Mouse (Mus musculus) thymus, postnatal 25 days (tissue): ENCODE measurements around the gene Sec24d.

Source experiments
- DNase-seq: peaks from one replicate; pipeline ENCODE4 v3.0.0; 2022

The Sec24d gene

GRCm38 (mm10) chr3:123298283-123298682, 31.0 kb downstream of the Sec24d start:
- no peak for DNase-seq

- no peak for DNase-seq
Observed at GRCm38 (mm10) chr3:123301521-123301920, 34.3 kb downstream of the Sec24d start.

GRCm38 (mm10) chr3:123305611-123306010, 38.4 kb downstream of the Sec24d start:
- no peak for DNase-seq

- DNase-seq: no peak
Observed at GRCm38 (mm10) chr3:123307446-123307845, 40.2 kb downstream of the Sec24d start.

- no peak for DNase-seq
Observed at GRCm38 (mm10) chr3:123309141-123309540, 41.9 kb downstream of the Sec24d start.

- no peak for DNase-seq
Observed at GRCm38 (mm10) chr3:123312477-123313062, 45.3 kb downstream of the Sec24d start.

GRCm38 (mm10) chr3:123313477-123313876, 46.2 kb downstream of the Sec24d start:
- no peak for DNase-seq

GRCm38 (mm10) chr3:123313920-123314614, 46.8 kb downstream of the Sec24d start:
- DNase-seq: no peak

- peak; percentile 28 for DNase-seq
Observed at GRCm38 (mm10) chr3:123316066-123316465, 48.8 kb downstream of the Sec24d start.

GRCm38 (mm10) chr3:123317081-123317480, 49.8 kb downstream of the Sec24d start:
- no peak for DNase-seq

- DNase-seq: no peak
Observed at GRCm38 (mm10) chr3:123320341-123320740, 53.1 kb downstream of the Sec24d start.

- DNase-seq: no peak
Observed at GRCm38 (mm10) chr3:123321612-123322011, 54.4 kb downstream of the Sec24d start.

GRCm38 (mm10) chr3:123322147-123322546, 54.9 kb downstream of the Sec24d start:
- no peak for DNase-seq

- DNase-seq: no peak
Observed at GRCm38 (mm10) chr3:123324326-123324725, 57.1 kb downstream of the Sec24d start.

- DNase-seq: no peak
Observed at GRCm38 (mm10) chr3:123329251-123329650, 62.0 kb downstream of the Sec24d start.

GRCm38 (mm10) chr3:123330221-123330620, 63.0 kb downstream of the Sec24d start:
- DNase-seq: no peak

- DNase-seq: no peak
Observed at GRCm38 (mm10) chr3:123332330-123333054, 65.2 kb downstream of the Sec24d start.

GRCm38 (mm10) chr3:123333055-123333424, 65.8 kb downstream of the Sec24d start:
- no peak for DNase-seq

- no peak for DNase-seq
Observed at GRCm38 (mm10) chr3:123334947-123335346, 67.7 kb downstream of the Sec24d start.

GRCm38 (mm10) chr3:123335480-123335879, 68.2 kb downstream of the Sec24d start:
- no peak for DNase-seq

GRCm38 (mm10) chr3:123336455-123336854, 69.2 kb downstream of the Sec24d start:
- DNase-seq: no peak

GRCm38 (mm10) chr3:123336951-123337350, 69.7 kb downstream of the Sec24d start:
- DNase-seq: no peak

GRCm38 (mm10) chr3:123337853-123338252, 70.6 kb downstream of the Sec24d start:
- DNase-seq: no peak

GRCm38 (mm10) chr3:123338666-123339195, 71.5 kb downstream of the Sec24d start:
- DNase-seq: no peak
